Mouse (Mus musculus): Measurements from ENCODE around the gene Cd59a.
"Not testable (repeated sequence)": the region's sequence is repeated elsewhere in the genome, so short reads cannot be mapped to it uniquely, and the experiment has no call there.

Cd59a gene

DNA sequence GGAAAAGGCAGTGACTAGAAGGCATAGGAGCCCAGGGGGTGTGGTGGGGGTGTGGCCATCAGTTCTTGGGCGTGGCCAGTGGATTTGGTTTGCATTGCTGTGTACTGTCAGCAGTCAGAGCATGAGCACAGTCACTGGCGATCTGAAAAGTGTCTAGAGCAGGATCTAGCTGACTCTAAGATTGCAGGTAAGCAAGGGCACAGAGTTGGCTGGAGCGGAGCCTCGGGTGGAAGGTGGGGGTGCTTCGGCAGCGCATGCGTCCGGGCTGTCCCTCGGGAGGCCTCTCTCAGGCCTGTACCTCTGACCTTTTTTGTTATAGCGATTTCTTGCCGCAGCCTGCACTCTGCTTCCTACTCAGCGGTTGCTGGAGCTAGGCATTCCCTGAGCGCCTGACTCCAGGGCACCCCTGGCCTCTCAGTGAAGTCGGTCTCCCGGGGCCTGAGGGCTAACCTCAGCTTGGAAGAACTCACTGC is at the start of gene Cd59a:
Gene Cd59a (plus strand): TSS at position 61 of the 473 bp plus-strand sequence.
- TF ChIP-seq GATA4 (IDR thresholded peaks at IDR 0.05; ENCODE audit: insufficient replicate concordance, low read length), result peak; percentile 35; the same call in 1 of the 2 replicates

- TF ChIP-seq GATA4 (IDR thresholded peaks at IDR 0.05; ENCODE audit: insufficient replicate concordance, low read length), result no peak
Measured at GRCm38 (mm10) chr2:104058381-104058780, 37.2 kb upstream of the Cd59a start.

DNA sequence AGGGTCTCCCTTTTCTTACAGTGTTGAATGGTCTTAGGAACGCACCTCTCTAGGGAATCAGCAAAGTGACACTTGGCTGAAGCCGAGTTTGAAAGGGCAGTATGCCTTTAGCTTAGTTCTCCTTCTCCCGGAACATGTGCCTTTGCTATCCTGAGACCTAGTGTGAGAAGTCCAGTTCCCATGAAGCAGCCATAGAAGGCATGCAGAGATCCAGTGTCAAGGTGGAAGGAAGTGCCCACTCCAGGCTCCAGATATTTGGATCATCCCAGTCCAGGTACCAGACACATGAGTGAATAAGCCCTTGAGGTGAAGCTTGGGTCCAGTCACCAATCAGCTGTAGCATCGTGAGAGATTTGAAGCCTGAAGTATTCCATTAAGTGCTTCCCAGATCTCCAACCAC is 36.6 kb upstream of the Cd59a start:
- TF ChIP-seq GATA4 (IDR thresholded peaks at IDR 0.05; ENCODE audit: insufficient replicate concordance, low read length), result no peak

DNA sequence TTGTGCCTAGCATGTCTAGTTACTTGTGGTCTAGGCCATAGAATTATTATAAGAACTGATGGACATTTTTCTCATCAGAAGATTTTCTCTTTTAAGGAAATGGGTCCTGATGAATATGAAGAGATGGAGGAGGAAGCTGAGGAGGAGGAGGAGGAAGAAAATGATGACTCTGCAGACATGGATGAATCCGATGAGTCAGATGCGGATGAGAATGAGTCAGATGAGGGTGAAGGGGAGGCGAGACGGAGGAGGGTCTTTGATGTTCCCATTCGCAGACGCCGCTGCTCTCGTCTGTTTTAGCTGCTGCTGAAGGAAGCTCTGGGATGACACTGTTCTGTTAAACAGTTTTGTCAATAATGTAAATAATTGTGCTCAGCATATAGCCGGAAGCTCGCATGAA is 35.8 kb upstream of the Cd59a start:
- no peak for TF ChIP-seq GATA4 (IDR thresholded peaks at IDR 0.05; ENCODE audit: insufficient replicate concordance, low read length)

- no peak for TF ChIP-seq GATA4 (IDR thresholded peaks at IDR 0.05; ENCODE audit: insufficient replicate concordance, low read length)
Measured at GRCm38 (mm10) chr2:104060996-104061395, 34.6 kb upstream of the Cd59a start.

DNA sequence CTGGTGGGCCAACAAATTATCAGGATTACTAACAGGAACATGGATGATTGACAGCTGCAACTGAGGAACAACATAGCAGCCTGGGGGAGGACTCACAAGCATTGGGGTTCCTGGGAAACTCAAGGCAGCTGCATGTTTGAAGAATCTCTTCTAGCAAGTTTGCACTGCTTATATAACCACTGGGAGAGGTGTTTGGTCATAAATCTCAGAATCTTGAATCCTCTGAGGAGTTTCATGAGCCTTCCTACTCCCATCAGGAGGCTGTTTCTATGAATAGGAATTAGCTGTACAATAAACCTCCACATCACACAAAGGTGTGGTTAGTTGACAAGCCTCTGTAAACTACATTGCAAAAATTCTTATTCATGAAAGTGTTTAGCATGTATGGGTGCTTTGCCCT is 32.9 kb upstream of the Cd59a start:
- no peak for TF ChIP-seq GATA4 (IDR thresholded peaks at IDR 0.05; ENCODE audit: insufficient replicate concordance, low read length)

- TF ChIP-seq GATA4 (IDR thresholded peaks at IDR 0.05; ENCODE audit: insufficient replicate concordance, low read length), result no peak
Measured at GRCm38 (mm10) chr2:104064152-104064551, 31.4 kb upstream of the Cd59a start.

DNA sequence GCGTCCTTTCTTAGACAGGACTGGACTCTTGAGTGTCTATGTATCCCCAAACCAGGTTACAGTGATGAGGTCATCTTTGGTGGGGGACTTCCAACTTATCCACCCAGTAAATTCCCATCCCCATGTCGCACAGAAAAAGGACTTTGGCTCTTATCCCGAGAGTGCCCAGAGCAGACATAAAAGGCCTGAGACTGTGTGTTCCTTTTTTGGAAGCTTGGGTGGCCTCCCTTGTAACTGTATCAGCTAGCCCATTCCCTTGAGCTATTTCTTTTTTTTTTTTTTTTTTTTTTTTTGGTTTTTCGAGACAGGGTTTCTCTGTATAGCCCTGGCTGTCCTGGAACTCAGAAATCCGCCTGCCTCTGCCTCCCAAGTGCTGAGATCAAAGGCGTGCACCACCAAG is 30.1 kb upstream of the Cd59a start, which contains the start of gene Gm10912:
Gene Gm10912 (plus strand): TSS at position 301 of the 400 bp plus-strand sequence.
- TF ChIP-seq GATA4 (IDR thresholded peaks at IDR 0.05; ENCODE audit: insufficient replicate concordance, low read length), result not testable (repeated sequence)

GRCm38 (mm10) chr2:104068450-104068849 is 27.2 kb upstream of the Cd59a start, which contains the start of gene Gm10799:
TSS of gene Gm10799 (minus strand) at chr2:104068550.
- TF ChIP-seq GATA4 (IDR thresholded peaks at IDR 0.05; ENCODE audit: insufficient replicate concordance, low read length), result not testable (repeated sequence)

GRCm38 (mm10) chr2:104069704-104070185 is 25.9 kb upstream of the Cd59a start, which contains the start of gene Cd59b:
TSS of gene Cd59b (plus strand) at chr2:104069849.
- TF ChIP-seq GATA4 (IDR thresholded peaks at IDR 0.05; ENCODE audit: insufficient replicate concordance, low read length), result no peak

GRCm38 (mm10) chr2:104082474-104082873 is 13.1 kb upstream of the Cd59a start:
- TF ChIP-seq GATA4 (IDR thresholded peaks at IDR 0.05; ENCODE audit: insufficient replicate concordance, low read length), result no peak

DNA sequence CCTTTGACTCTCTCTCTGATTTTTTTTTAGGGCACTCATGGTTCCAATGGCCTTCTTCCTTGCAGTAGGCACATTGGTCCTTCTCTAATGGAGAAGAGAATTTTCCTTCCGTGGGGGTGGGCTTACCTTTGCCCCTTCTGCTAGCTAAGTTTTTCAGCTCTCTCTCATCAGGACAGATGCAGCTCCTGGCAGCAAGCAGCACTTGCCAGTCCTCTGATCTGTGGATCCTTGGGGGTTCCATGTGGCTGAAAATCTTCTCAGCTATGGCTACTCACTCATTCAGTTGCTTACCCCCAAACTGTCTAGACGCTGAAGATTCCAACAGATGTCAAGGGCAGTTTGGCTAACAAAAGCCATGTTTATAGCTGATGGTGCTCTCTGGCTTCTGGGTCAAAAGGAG is 2.3 kb upstream of the Cd59a start:
- TF ChIP-seq GATA4 (IDR thresholded peaks at IDR 0.05; ENCODE audit: insufficient replicate concordance, low read length), result no peak

- TF ChIP-seq GATA4 (IDR thresholded peaks at IDR 0.05; ENCODE audit: insufficient replicate concordance, low read length), result no peak
Measured at GRCm38 (mm10) chr2:104096256-104096655, 655 bp downstream of the Cd59a start.

DNA sequence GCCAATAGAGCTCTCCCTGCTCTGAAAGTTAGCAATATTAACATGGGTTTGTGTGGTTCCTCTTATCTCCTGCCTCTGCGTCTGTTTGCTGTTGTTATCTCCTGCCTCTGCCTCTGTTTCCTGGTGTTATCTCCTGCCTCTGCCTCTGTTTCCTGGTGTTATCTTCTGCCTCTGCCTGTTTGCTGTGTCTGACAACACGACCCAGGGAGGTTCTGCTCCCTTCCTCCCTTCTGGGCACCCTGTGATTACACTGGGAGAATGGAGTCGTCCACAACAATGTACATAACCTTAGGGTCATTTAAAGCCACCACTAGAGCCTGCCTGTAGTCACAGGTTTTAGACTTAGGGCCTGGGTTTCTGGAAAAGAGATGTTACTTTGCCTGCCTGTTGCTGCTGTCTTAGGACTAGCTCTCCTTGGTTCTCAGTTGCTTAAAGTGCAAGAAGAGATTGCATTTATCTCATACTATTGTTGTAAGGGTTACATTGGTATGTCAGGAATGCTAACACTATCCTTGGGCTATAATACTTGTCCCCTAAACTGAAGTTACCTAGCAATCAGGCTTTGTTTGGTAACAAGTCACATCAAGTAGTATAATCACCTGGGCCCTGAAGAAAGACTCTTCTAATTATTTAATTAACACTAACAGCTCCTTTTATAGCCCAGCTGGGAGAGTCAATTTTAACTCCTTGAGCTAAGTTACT is 3.1 kb downstream of the Cd59a start:
- peak; percentile 92; the same call in 1 of the 2 replicates for TF ChIP-seq GATA4 (IDR thresholded peaks at IDR 0.05; ENCODE audit: insufficient replicate concordance, low read length)

DNA sequence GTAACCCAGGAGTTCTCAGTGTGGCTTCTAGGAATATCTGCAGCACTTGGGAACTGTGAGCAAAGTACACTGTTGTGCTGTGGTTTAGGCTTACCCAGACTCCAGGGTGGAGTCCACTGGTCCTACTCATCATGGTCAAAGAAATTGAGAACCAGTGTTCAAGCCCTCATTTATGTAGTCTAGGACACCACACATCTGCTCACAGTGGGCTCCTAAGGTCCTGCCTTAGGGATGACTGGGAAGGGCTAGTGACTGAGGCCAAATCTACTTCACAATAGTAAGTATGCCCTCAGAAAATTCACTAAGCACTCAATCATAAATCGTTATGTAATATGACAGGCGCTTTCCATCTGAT is 3.6 kb downstream of the Cd59a start:
- no peak for TF ChIP-seq GATA4 (IDR thresholded peaks at IDR 0.05; ENCODE audit: insufficient replicate concordance, low read length)

DNA sequence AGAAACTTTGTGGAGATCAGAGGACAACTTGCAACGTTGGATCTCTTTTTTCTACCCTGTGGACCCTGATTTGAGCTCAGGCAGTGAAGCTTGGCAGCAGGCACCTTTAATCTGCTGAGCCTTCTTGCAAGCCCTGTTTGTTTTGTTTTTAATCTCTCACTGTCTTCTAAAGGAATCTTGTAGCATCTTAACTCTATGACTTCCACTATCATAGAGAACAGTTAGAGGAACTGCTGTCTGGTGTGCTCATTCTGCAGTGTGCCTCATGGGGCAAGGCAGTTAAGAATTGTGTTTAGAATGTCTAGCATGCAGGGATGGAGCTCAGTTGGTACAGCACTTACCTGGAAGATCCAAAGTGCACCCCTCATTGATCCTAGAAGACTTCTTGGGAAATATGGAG is 4.3 kb downstream of the Cd59a start:
- TF ChIP-seq GATA4 (IDR thresholded peaks at IDR 0.05; ENCODE audit: insufficient replicate concordance, low read length), result no peak

DNA sequence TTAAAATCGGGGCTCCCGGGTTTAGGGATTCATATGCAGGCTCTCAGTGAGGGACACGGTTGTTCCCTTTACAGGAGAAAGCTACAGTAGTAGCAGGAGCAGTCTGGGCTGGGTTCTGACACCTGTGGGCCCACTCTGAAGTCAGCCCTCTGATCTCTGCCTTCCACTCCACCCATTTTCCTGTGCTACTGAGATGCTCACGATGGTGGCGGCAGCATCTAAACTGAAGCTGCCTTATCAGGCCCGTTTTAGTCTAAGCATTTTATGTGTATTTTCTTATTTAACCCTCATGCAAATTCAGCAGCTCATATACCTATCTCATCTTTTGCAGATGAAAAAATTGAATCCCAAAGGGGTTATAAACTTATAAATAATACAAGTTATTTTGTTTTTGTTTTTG is 9.2 kb downstream of the Cd59a start:
- TF ChIP-seq GATA4 (IDR thresholded peaks at IDR 0.05; ENCODE audit: insufficient replicate concordance, low read length), result no peak
